Comparison of ENCODE assay signal across 23 mouse cellular contexts in genomic region chr4:95301907-95302306, GRCm38 (mm10).
A peak's percentile ranks its signal among the peaks of the same experiment; 100 is the strongest.
DNase-seq lines count a peak whose midpoint lies in the region; ATAC-seq and TF ChIP-seq lines count a peak whose summit lies in the region.
"Had no signal": no experiment of that assay in that cellular context is flagged by ENCODE, and none has a peak within 500 bp of the region (broad histone marks: within the 10 kb centered on the region; RNA-seq: fewer than 3 reads in every experiment).

No protein-coding gene starts in this region.

- no peak for TF ChIP-seq POLR2A in CH12.LX (IDR thresholded peaks at IDR 0.05; ENCODE audit: low read depth, low read length)

- WGBS in intestine, embryonic 14.5 days, result 94% methylated on average over 2 of the region's 2 CpGs
- WGBS in intestine, embryonic 15.5 days, result 97% methylated on average over 2 of the region's 2 CpGs
- WGBS in hindbrain, embryonic 16.5 days, result 94% methylated on average over 2 of the region's 2 CpGs

- peak; percentile 9 for DNase-seq in intestine, embryonic 14.5 days (ENCODE audit: low spot score)
- DNase-seq in spleen, postnatal 36 days (ENCODE audit: low spot score in 2 of 2), result peak; percentile 10 to 33
- no peak for DNase-seq in spleen, adult 12 weeks (ENCODE audit: low spot score)
- peak; percentile 42 for DNase-seq in CH12.LX (ENCODE audit: extremely low read depth)
- peak; percentile 25 for DNase-seq in splenic B cell, adult 2 months (ENCODE audit: low read depth, low spot score)
- DNase-seq: adrenal gland, postnatal 10 days; adrenal gland, postnatal 36 days; cerebellum, adult 18-20 months; cerebellum, adult 9-10 months; cerebellum, postnatal 14 days; forebrain, postnatal 0 days; gastrocnemius, adult 2 months; gastrocnemius, postnatal 14 days; heart, adult 18-20 months; heart, postnatal 14 days; heart, postnatal 4 days had no signal

- H3K36me3 ChIP-seq in intestine, embryonic 14.5 days (ENCODE audit: control insufficient read depth, insufficient read depth, low read length), result no peaks in the 10 kb centered on the region
- no peaks in the 10 kb centered on the region for H3K36me3 ChIP-seq in intestine, embryonic 15.5 days
- H3K36me3 ChIP-seq in CH12.LX (replicated peaks in 1 of 2; ENCODE audit: control insufficient read depth in 1 of 2, insufficient read depth in 1 of 2, low read length in 1 of 2), result no peaks in the 10 kb centered on the region
- no peaks in the 10 kb centered on the region for H3K36me3 ChIP-seq in splenic B cell, adult 2 months (ENCODE audit: control insufficient read depth, insufficient read depth, low read length, poor library complexity, severe bottlenecking)
- H3K36me3 ChIP-seq in hindbrain, embryonic 16.5 days (ENCODE audit: control insufficient read depth, insufficient read depth, low read length), result no peaks in the 10 kb centered on the region
- H3K36me3 ChIP-seq: heart, embryonic 10.5 days; heart, embryonic 13.5 days; hindbrain, embryonic 12.5 days; hindbrain, embryonic 15.5 days had no signal

- no peak overlapping the region for H3K27ac ChIP-seq in intestine, embryonic 14.5 days (ENCODE audit: low read depth)
- H3K27ac ChIP-seq in intestine, embryonic 15.5 days, result no peak overlapping the region
- no peak overlapping the region for H3K27ac ChIP-seq in CH12.LX (ENCODE audit: insufficient read depth, low read depth)
- no peak overlapping the region for H3K27ac ChIP-seq in hindbrain, embryonic 16.5 days (ENCODE audit: low read depth, low read length)
- H3K27ac ChIP-seq: gastrocnemius, adult 2 months; heart, embryonic 10.5 days; heart, embryonic 13.5 days; hindbrain, embryonic 12.5 days; hindbrain, embryonic 15.5 days had no signal

- H3K4me3 ChIP-seq in intestine, embryonic 14.5 days (ENCODE audit: low read depth, low read length), result no peak overlapping the region
- H3K4me3 ChIP-seq in intestine, embryonic 15.5 days (replicated peaks), result no peak overlapping the region
- no peak overlapping the region for H3K4me3 ChIP-seq in CH12.LX (replicated peaks in 1 of 3; ENCODE audit: low read depth in 2 of 3, low read length in 2 of 3, poor library complexity in 1 of 3)
- H3K4me3 ChIP-seq in hindbrain, embryonic 16.5 days (ENCODE audit: low read length), result no peak overlapping the region
- H3K4me3 ChIP-seq: gastrocnemius, adult 2 months; heart, embryonic 10.5 days; heart, embryonic 13.5 days; hindbrain, embryonic 12.5 days; hindbrain, embryonic 15.5 days had no signal

- no peak for ATAC-seq in intestine, embryonic 14.5 days (replicated peaks; ENCODE audit: low FRiP score, low TSS enrichment, low read depth)
- ATAC-seq in intestine, embryonic 15.5 days, result no peak
- ATAC-seq in hindbrain, embryonic 16.5 days, result no peak
- ATAC-seq: forebrain, embryonic 14.5 days; forebrain, postnatal 0 days had no signal

- H3K9me3 ChIP-seq in intestine, embryonic 14.5 days (ENCODE audit: control insufficient read depth, low read length), result no peaks in the 10 kb centered on the region
- no peaks in the 10 kb centered on the region for H3K9me3 ChIP-seq in intestine, embryonic 15.5 days
- no peaks in the 10 kb centered on the region for H3K9me3 ChIP-seq in CH12.LX (replicated peaks; ENCODE audit: low read length)
- no peaks in the 10 kb centered on the region for H3K9me3 ChIP-seq in hindbrain, embryonic 16.5 days (ENCODE audit: control insufficient read depth, low read length)
- H3K9me3 ChIP-seq: heart, embryonic 10.5 days; heart, embryonic 13.5 days; hindbrain, embryonic 12.5 days; hindbrain, embryonic 15.5 days had no signal

- H3K79me2 ChIP-seq in CH12.LX (replicated peaks; ENCODE audit: control insufficient read depth, extremely low read depth, insufficient read depth, poor library complexity, severe bottlenecking), result no peaks in the 10 kb centered on the region

- H3K27me3 ChIP-seq in intestine, embryonic 14.5 days (replicated peaks; ENCODE audit: control insufficient read depth, insufficient read depth, low read length), result no peaks in the 10 kb centered on the region
- H3K27me3 ChIP-seq in intestine, embryonic 15.5 days (replicated peaks), result no peaks in the 10 kb centered on the region
- H3K27me3 ChIP-seq in CH12.LX (replicated peaks), result no peaks in the 10 kb centered on the region
- no peaks in the 10 kb centered on the region for H3K27me3 ChIP-seq in splenic B cell, adult 2 months (ENCODE audit: control insufficient read depth, insufficient read depth, low read length, poor library complexity, severe bottlenecking)
- H3K27me3 ChIP-seq in hindbrain, embryonic 16.5 days (replicated peaks; ENCODE audit: control insufficient read depth, insufficient read depth, low read length), result no peaks in the 10 kb centered on the region
- H3K27me3 ChIP-seq: heart, embryonic 13.5 days; hindbrain, embryonic 12.5 days; hindbrain, embryonic 15.5 days had no signal

- TF ChIP-seq RAD21 in CH12.LX (IDR thresholded peaks at IDR 0.05; ENCODE audit: low read depth, low read length), result no peak

- in situ Hi-C loops in CH12.LX (cut with MboI; ENCODE audit: low pct_ligation_motif_present, low pct_unique_long_range_greater_than_20kb, low sequenced_read_pairs), result no loop called here

- no peak for TF ChIP-seq CTCF in CH12.LX (conservative IDR thresholded peaks at IDR 0.05 in 1 of 2, IDR thresholded peaks at IDR 0.05 in 1 of 2; ENCODE audit: low read depth in 2 of 2, low read length in 2 of 2)

- TF ChIP-seq EP300 in CH12.LX (IDR thresholded peaks at IDR 0.05; ENCODE audit: low read length), result peak; percentile 67

- H3K4me2 ChIP-seq in intestine, embryonic 14.5 days (ENCODE audit: low read length), result no peak overlapping the region
- no peak overlapping the region for H3K4me2 ChIP-seq in intestine, embryonic 15.5 days (replicated peaks)
- H3K4me2 ChIP-seq in CH12.LX (ENCODE audit: insufficient read depth, low read depth, poor library complexity, severe bottlenecking), result peak overlapping the region; percentile 49
- no peak overlapping the region for H3K4me2 ChIP-seq in hindbrain, embryonic 16.5 days (ENCODE audit: low read length)
- H3K4me2 ChIP-seq: heart, embryonic 13.5 days; hindbrain, embryonic 12.5 days; hindbrain, embryonic 15.5 days had no signal

- dilution Hi-C loops in CH12.LX (cut with MboI; ENCODE audit: extremely low pct_ligation_motif_present, extremely low pct_unique_long_range_greater_than_20kb, low sequenced_read_pairs), result no loop called here

- peaks cover 7% of the 10 kb centered on the region for H3K4me1 ChIP-seq in intestine, embryonic 14.5 days (replicated peaks; ENCODE audit: control insufficient read depth, insufficient read depth, low read length)
- 0 out of 2 replicates have a peak, but pooled peaks cover 6% of the 10 kb centered on the region for H3K4me1 ChIP-seq in intestine, embryonic 15.5 days (replicated peaks)
- peaks cover 15 to 40% of the 10 kb centered on the region in 2 experiments for H3K4me1 ChIP-seq in CH12.LX (ENCODE audit: control insufficient read depth in 1 of 2, insufficient read depth in 2 of 2)
- no peaks in the 10 kb centered on the region for H3K4me1 ChIP-seq in hindbrain, embryonic 16.5 days (ENCODE audit: control insufficient read depth, insufficient read depth, low read depth, low read length)
- H3K4me1 ChIP-seq: heart, embryonic 10.5 days; heart, embryonic 13.5 days; hindbrain, embryonic 12.5 days; hindbrain, embryonic 15.5 days had no signal

- no peak overlapping the region for H3K9ac ChIP-seq in intestine, embryonic 14.5 days (ENCODE audit: low read length)
- H3K9ac ChIP-seq in intestine, embryonic 15.5 days, result no peak overlapping the region
- H3K9ac ChIP-seq in CH12.LX (ENCODE audit: insufficient read depth, low read depth), result no peak overlapping the region
- H3K9ac ChIP-seq in hindbrain, embryonic 16.5 days (ENCODE audit: low read depth, low read length), result no peak overlapping the region
- H3K9ac ChIP-seq: forebrain, postnatal 0 days; heart, embryonic 13.5 days; hindbrain, embryonic 12.5 days; hindbrain, embryonic 15.5 days had no signal

TF ChIP-seq in CH12.LX, 34 proteins besides CTCF, POLR2A, EP300 and RAD21:
- peak; percentile 70 for TF ChIP-seq IRF4 (IDR thresholded peaks at IDR 0.05; ENCODE audit: low read depth, low read length)
- TF ChIP-seq BHLHE40 (IDR thresholded peaks at IDR 0.05; ENCODE audit: low read depth, low read length), result peak; percentile 87
- no peak for TF ChIP-seq MAFK (IDR thresholded peaks at IDR 0.05; ENCODE audit: insufficient replicate concordance, low read length)
- 0 out of 2 replicates have a peak, but pooled peaks have one; percentile 6 for TF ChIP-seq MAZ (IDR thresholded peaks at IDR 0.05; ENCODE audit: low read depth, low read length)
- TF ChIP-seq USF1 (IDR thresholded peaks at IDR 0.05; ENCODE audit: low read depth, low read length), result peak; percentile 50
- TF ChIP-seq TCF12 (IDR thresholded peaks at IDR 0.05; ENCODE audit: low read depth, low read length), result peak; percentile 70; the same call in 1 of the 2 replicates
- no peak for TF ChIP-seq SMC3 (IDR thresholded peaks at IDR 0.05; ENCODE audit: low read depth, low read length)
- TF ChIP-seq ETS1 (conservative IDR thresholded peaks at IDR 0.05; ENCODE audit: low read depth, low read length), result peak; percentile 67
